Mouse (Mus musculus): ENCODE measurements around the gene Rbm42. TPM values are rescaled to one million over a fixed set of nuclear protein-coding genes. Genes with fewer than 3 reads are reported as not detected.

Gene Rbm42
- polyA plus RNA-seq (2012; rRNA removed) = 73.9 and 80.1 TPM in 2 replicates

GRCm38 (mm10) chr7:30649591-30650540 is at the start of gene Rbm42:
Rbm42 (minus strand) TSS chr7:30650317.

GRCm38 (mm10) chr7:30698589-30698988 is 48.5 kb upstream of the Rbm42 start, which contains the start of gene 2200002J24Rik:
2200002J24Rik (plus strand) TSS chr7:30698926.

GRCm38 (mm10) chr7:30671480-30671879 is 21.4 kb upstream of the Rbm42 start, which contains the start of gene Pmis2:
Pmis2 (minus strand) TSS chr7:30671605.

GRCm38 (mm10) chr7:30664529-30665200 is 14.5 kb upstream of the Rbm42 start, which contains the start of gene Haus5:
Haus5 (minus strand) TSS chr7:30664994.

GRCm38 (mm10) chr7:30635752-30636151 is 14.4 kb downstream of the Rbm42 start, which contains the start of gene Etv2:
Etv2 (minus strand) TSS chr7:30635852.

DNA sequence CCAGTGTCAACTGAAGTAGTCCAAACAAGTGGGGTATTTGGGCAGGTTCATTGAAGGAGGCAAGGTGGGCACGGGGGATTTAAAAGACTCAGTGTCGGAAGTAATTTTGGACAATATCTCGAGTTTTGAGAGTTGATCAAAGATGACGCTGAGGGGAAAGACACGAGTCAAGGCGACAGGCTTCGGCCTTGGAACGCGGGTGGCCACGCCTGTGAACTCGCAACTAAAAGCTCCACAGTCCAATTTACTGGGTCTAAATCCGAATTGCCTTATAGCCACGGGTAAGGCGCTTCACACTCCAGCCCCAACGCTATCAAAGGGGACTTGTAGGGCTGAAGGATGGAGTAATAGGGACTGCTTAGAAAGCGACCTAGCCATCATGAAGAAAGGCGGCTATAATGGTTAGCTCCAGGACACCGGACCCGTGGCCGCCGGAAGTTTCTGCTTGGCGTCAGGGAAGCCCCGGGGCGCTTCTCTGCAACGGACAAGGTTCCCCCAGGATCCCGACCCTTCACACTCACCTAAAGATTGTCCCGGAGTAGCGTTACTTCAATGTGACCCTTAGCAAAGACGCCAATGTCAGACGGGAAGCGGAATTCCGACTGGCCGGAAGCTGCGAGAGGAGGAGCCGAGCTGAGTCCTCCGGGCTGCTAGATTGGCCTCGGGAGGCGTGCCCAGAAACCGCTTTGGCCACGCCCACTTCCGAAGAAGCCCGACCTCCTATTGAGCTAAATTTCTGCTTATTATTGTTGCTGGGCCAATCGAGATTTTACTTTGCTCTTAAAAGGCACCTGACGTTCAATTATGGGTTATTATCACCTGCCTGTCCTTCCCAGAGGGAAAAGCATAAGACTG is 24.4 kb downstream of the Rbm42 start, which contains the start of gene Cox6b1:
TSS of gene Cox6b1 (minus strand) at position 622 of the 855 bp plus-strand sequence.

GRCm38 (mm10) chr7:30612654-30613402 is 37.3 kb downstream of the Rbm42 start, which contains the start of gene Upk1a:
Upk1a (minus strand) TSS chr7:30612847.

DNA sequence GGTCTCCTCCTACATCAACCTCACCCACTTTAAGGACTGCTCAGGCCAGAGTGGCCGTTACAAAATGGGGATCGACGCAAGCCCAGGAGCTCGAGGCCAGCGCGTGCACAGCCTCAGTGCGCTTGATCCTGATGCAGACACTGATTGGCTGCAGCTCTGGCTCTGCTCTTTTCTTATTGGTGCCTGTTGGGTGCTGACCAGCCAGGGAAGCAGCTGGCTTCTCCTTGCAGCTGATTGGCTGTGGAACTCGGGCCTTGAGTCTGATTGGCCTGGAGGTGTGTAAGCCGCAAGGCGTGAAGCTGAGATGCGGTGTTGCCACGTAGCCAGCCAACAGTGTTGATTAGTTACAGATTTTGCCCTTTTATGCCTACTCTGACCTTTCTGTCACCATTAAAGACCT is 51.3 kb downstream of the Rbm42 start, which contains the start of gene Zbtb32:
TSS of gene Zbtb32 (minus strand) at position 124 of the 400 bp plus-strand sequence.

Other genes starting within 250 kb of the Rbm42 start
- 20.3 and 25.9 TPM in 2 replicates for gene Tyrobp, start 236.6 kb downstream of the Rbm42 start, polyA plus RNA-seq (2012; rRNA removed)
- 0.96 TPM in 1 of 2 replicates, not detected in the other for gene Hcst, start 230.5 kb downstream of the Rbm42 start, polyA plus RNA-seq (2012; rRNA removed)
- gene Nfkbid, start 228.6 kb downstream of the Rbm42 start, polyA plus RNA-seq (2012; rRNA removed) = 3.8 and 3.9 TPM in 2 replicates
- gene Aplp1, start 204.8 kb downstream of the Rbm42 start, polyA plus RNA-seq (2012; rRNA removed) = 647 and 667 TPM in 2 replicates
- 0.17 and 0.40 TPM in 2 replicates for gene Kirrel2, start 192.6 kb downstream of the Rbm42 start, polyA plus RNA-seq (2012; rRNA removed)
- 0.18 and 0.56 TPM in 2 replicates for gene Nphs1, start 192.0 kb downstream of the Rbm42 start, polyA plus RNA-seq (2012; rRNA removed)
- gene Prodh2, start 156.7 kb downstream of the Rbm42 start, polyA plus RNA-seq (2012; rRNA removed) = not detected in 2 replicates
- gene Arhgap33, start 115.3 kb downstream of the Rbm42 start, polyA plus RNA-seq (2012; rRNA removed) = 165 and 210 TPM in 2 replicates
- gene Hspb6, start 98.1 kb downstream of the Rbm42 start, polyA plus RNA-seq (2012; rRNA removed) = 7.0 and 8.7 TPM in 2 replicates
- 20.1 and 22.2 TPM in 2 replicates for gene Proser3, start 98.0 kb downstream of the Rbm42 start, polyA plus RNA-seq (2012; rRNA removed)
- 47.1 and 50.2 TPM in 2 replicates for gene Lin37, start 90.5 kb downstream of the Rbm42 start, polyA plus RNA-seq (2012; rRNA removed)
- gene U2af1l4, start 87.0 kb downstream of the Rbm42 start, polyA plus RNA-seq (2012; rRNA removed) = 85.4 and 92.4 TPM in 2 replicates
- gene Gm49396, start 87.0 kb downstream of the Rbm42 start, polyA plus RNA-seq (2012; rRNA removed) = 4.8 and 6.0 TPM in 2 replicates
- gene Psenen, start 86.7 kb downstream of the Rbm42 start, polyA plus RNA-seq (2012; rRNA removed) = 131 and 143 TPM in 2 replicates
- 6.7 and 6.8 TPM in 2 replicates for gene Igflr1, start 84.9 kb downstream of the Rbm42 start, polyA plus RNA-seq (2012; rRNA removed)
- 49.7 and 51.5 TPM in 2 replicates for gene Kmt2b, start 61.6 kb downstream of the Rbm42 start, polyA plus RNA-seq (2012; rRNA removed)
- gene Zbtb32, start 51.4 kb downstream of the Rbm42 start, polyA plus RNA-seq (2012; rRNA removed) = 0.24 and 0.32 TPM in 2 replicates
- gene Upk1a, start 37.5 kb downstream of the Rbm42 start, polyA plus RNA-seq (2012; rRNA removed) = 1.9 TPM in 2 replicates
- gene Cox6b1, start 24.2 kb downstream of the Rbm42 start, polyA plus RNA-seq (2012; rRNA removed) = 1,148 and 1,214 TPM in 2 replicates
- gene Etv2, start 14.5 kb downstream of the Rbm42 start, polyA plus RNA-seq (2012; rRNA removed) = not detected in 2 replicates
- 22.4 and 23.9 TPM in 2 replicates for gene Haus5, start 14.7 kb upstream of the Rbm42 start, polyA plus RNA-seq (2012; rRNA removed)
- gene Pmis2, start 21.3 kb upstream of the Rbm42 start, polyA plus RNA-seq (2012; rRNA removed) = not detected in 2 replicates
- not detected in 2 replicates for gene 2200002J24Rik, start 48.6 kb upstream of the Rbm42 start, polyA plus RNA-seq (2012; rRNA removed)
- 2.9 and 3.7 TPM in 2 replicates for gene Atp4a, start 61.9 kb upstream of the Rbm42 start, polyA plus RNA-seq (2012; rRNA removed)
- gene Tmem147, start 79.2 kb upstream of the Rbm42 start, polyA plus RNA-seq (2012; rRNA removed) = 226 TPM in 2 replicates
- gene Gapdhs, start 93.4 kb upstream of the Rbm42 start, polyA plus RNA-seq (2012; rRNA removed) = 0.13 and 0.17 TPM in 2 replicates
- gene Sbsn, start 101.2 kb upstream of the Rbm42 start, polyA plus RNA-seq (2012; rRNA removed) = 4.8 and 16.7 TPM in 2 replicates
- 4.2 and 71.6 TPM in 2 replicates for gene Dmkn, start 113.4 kb upstream of the Rbm42 start, polyA plus RNA-seq (2012; rRNA removed)
- gene Krtdap, start 137.6 kb upstream of the Rbm42 start, polyA plus RNA-seq (2012; rRNA removed) = 0.41 and 2.3 TPM in 2 replicates
- gene Ffar2, start 173.5 kb upstream of the Rbm42 start, polyA plus RNA-seq (2012; rRNA removed) = 0.12 and 0.36 TPM in 2 replicates
- gene Ffar3, start 205.9 kb upstream of the Rbm42 start, polyA plus RNA-seq (2012; rRNA removed) = 0.04 TPM in 1 of 2 replicates, not detected in the other
- gene Ffar1, start 211.2 kb upstream of the Rbm42 start, polyA plus RNA-seq (2012; rRNA removed) = not detected in 2 replicates
- gene Cd22, start 230.0 kb upstream of the Rbm42 start, polyA plus RNA-seq (2012; rRNA removed) = 0.05 and 0.28 TPM in 2 replicates

All from central nervous system, embryonic 18 days (tissue).